Mouse (Mus musculus) stomach, postnatal 0 days (tissue): Measurements from ENCODE around the gene Scd3. TPM values are rescaled to one million over a fixed set of nuclear protein-coding genes. Genes with fewer than 3 reads are reported as not detected.
"Not testable (repeated sequence)": the region's sequence is repeated elsewhere in the genome, so short reads cannot be mapped to it uniquely, and the experiment has no call there.

ENCODE experiments used
- ATAC-seq: fragments of 200-750 bp; cut with Nextera tagmentation; 2 replicates; pipeline ENCODE4 v1.8.0; 2017; ENCODE audit not compliant: low FRiP score, low TSS enrichment
- DNase-seq: peaks from one replicate; pipeline ENCODE4 v3.0.0-alpha.2; 2016; ENCODE audit warnings: low spot score
- H3K27ac ChIP-seq: fragments of 300-500 bp; sonication (generic); replicated peaks from 2 replicates; pipeline ENCODE4 v1.5.1; 2014; ENCODE audit warnings: mild to moderate bottlenecking, control low read depth
- H3K27me3 ChIP-seq: fragments of 300-500 bp; sonication (generic); 2 replicates; pipeline ENCODE4 v1.6.1; 2014; ENCODE audit warnings: low read length; ENCODE audit not compliant: control insufficient read depth, insufficient read depth
- H3K36me3 ChIP-seq: fragments of 300-500 bp; sonication (generic); 2 replicates; pipeline ENCODE4 v1.6.1; 2014; ENCODE audit warnings: low read length, mixed read lengths; ENCODE audit not compliant: control insufficient read depth, insufficient read depth
- H3K4me1 ChIP-seq: fragments of 300-500 bp; sonication (generic); replicated peaks from 2 replicates; pipeline ENCODE4 v1.6.1; 2014; ENCODE audit warnings: antibody characterized with exemption; ENCODE audit not compliant: control insufficient read depth, insufficient read depth
- H3K4me2 ChIP-seq: fragments of 300-500 bp; sonication (generic); replicated peaks from 2 replicates; pipeline ENCODE4 v1.6.1; 2014; ENCODE audit warnings: low read depth, mild to moderate bottlenecking, control low read depth, moderate library complexity
- H3K4me3 ChIP-seq: fragments of 300-500 bp; sonication (generic); 2 replicates; pipeline ENCODE4 v1.5.1; 2014; ENCODE audit warnings: low read depth, low read length, control low read depth
- H3K9ac ChIP-seq: fragments of 300-500 bp; sonication (generic); 2 replicates; pipeline ENCODE4 v1.6.1; 2014; ENCODE audit warnings: mild to moderate bottlenecking, low read length, control low read depth, mixed read lengths
- H3K9me3 ChIP-seq: fragments of 300-500 bp; sonication (generic); 2 replicates; pipeline ENCODE4 v1.6.1; 2016; ENCODE audit warnings: low read length; ENCODE audit not compliant: control insufficient read depth
- CTCF ChIP-seq: IDR thresholded peaks from 2 replicates; pipeline ENCODE4 v1.5.1; 2016; ENCODE audit warnings: antibody characterized with exemption, low read depth, mild to moderate bottlenecking, moderate library complexity
- EP300 ChIP-seq: optimal IDR thresholded peaks from 2 replicates; pipeline ENCODE3; 2016; ENCODE audit warnings: antibody characterized with exemption
- WGBS: fragments of 180-500 bp; shearing (Covaris S2); extraction: QIAGEN DNeasy Blood & Tissue Kit; methylation state at CpG from one replicate; pipeline ENCODE4 v1.1.7; 2014; 5-methylcytosine and 5-hydroxymethylcytosine counted together
- polyA plus RNA-seq: library from polyadenylated mRNA; unstranded; fragments of >200 nt; fragmentation: Nextera tagmentation; extraction: Ambion mirVana; gene quantifications from 2 replicates; pipeline ENCODE4 v1.2.1, GENCODE M21; 2015

Gene Scd3
- polyA plus RNA-seq, 1 experiment from 2014 or later: 0.05 TPM

GRCm38 (mm10) chr19:44248854-44249351 lies 45.8 kb downstream of the Scd3 start:
- Histone ChIP-seq H3K27me3 (no peaks in the 10 kb centered on the region), H3K4me2 (peak overlapping the region; percentile 50), H3K9me3 (no peaks in the 10 kb centered on the region), H3K4me3 (no peak overlapping the region), H3K36me3 (no peaks in the 10 kb centered on the region), H3K27ac (peak overlapping the region; percentile 70), H3K9ac (no peak overlapping the region), H3K4me1 (no peaks in the 10 kb centered on the region; the same call in 1 of the 2 replicates)
- no peak for ATAC-seq
- DNase-seq: no peak
- no peak for TF ChIP-seq CTCF
- TF ChIP-seq EP300: no peak
- WGBS: 54% methylated on average over 11 of the region's 11 CpGs

DNA sequence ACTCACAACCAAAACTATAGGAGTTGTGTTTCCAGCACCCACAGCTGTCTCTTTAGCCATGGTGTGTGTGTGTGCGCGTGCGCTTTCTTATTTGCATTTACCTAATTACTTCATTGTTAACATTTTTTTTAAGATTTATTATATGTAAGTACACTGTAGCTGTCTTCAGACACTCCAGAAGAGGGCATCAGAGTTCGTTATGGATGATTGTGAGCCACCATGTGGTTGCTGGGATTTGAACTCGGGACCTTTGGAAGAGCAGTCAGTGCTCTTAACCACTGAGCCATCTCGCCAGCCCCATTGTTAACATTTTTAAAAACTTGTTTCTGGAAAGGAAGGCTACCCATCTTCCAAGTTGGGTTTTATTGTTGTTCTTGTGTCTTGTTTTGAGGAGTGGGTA lies 48.1 kb downstream of the Scd3 start:
- not testable (repeated sequence) for H3K9me3 ChIP-seq, H3K27me3 ChIP-seq, H3K27ac ChIP-seq, H3K4me3 ChIP-seq, H3K4me2 ChIP-seq, H3K36me3 ChIP-seq, H3K9ac ChIP-seq, ATAC-seq, DNase-seq, H3K4me1 ChIP-seq
- 91% methylated on average over 6 of the region's 6 CpGs for WGBS

GRCm38 (mm10) chr19:44251936-44252558 lies 49.0 kb downstream of the Scd3 start:
- ATAC-seq (no peak), DNase-seq (no peak)
- Histone ChIP-seq H3K4me1 (no peaks in the 10 kb centered on the region; the same call in 1 of the 2 replicates), H3K4me2 (no peak overlapping the region), H3K4me3 (no peak overlapping the region), H3K9ac (no peak overlapping the region), H3K27me3 (no peaks in the 10 kb centered on the region), H3K27ac (no peak overlapping the region), H3K9me3 (no peaks in the 10 kb centered on the region), H3K36me3 (no peaks in the 10 kb centered on the region)
- WGBS: 68% methylated on average over 12 of the region's 12 CpGs
- TF ChIP-seq CTCF: no peak
- TF ChIP-seq EP300: no peak

DNA sequence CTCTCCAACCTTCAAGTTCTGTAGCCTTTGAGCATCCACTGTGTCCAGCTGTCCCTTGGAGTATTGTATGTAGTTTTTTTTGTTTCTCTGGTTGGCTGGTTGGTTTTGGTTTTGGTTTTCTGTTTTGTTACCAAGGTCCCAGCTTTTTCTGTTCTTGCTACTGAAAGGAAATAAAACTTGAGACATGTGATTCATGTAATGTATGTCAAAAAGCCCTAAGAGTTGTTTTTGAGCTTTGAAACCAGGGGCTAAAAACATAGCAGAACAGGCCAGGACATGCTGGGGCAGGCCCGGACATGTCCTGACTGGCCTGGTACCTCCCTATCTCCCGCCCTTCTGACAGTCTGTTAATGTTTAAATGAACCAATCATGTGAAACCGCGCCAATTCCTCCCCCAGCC lies 51.0 kb downstream of the Scd3 start:
- H3K4me3 ChIP-seq, H3K36me3 ChIP-seq, DNase-seq, H3K9me3 ChIP-seq, H3K9ac ChIP-seq, ATAC-seq, H3K4me1 ChIP-seq, H3K27me3 ChIP-seq, H3K27ac ChIP-seq, H3K4me2 ChIP-seq: not testable (repeated sequence)
- 96% methylated on average over 2 of the region's 4 CpGs for WGBS

- no peak overlapping the region for H3K27ac ChIP-seq
- WGBS: 69% methylated on average over 13 of the region's 13 CpGs
- ATAC-seq: no peak
Observed at GRCm38 (mm10) chr19:44257377-44257966, 54.4 kb downstream of the Scd3 start.

DNA sequence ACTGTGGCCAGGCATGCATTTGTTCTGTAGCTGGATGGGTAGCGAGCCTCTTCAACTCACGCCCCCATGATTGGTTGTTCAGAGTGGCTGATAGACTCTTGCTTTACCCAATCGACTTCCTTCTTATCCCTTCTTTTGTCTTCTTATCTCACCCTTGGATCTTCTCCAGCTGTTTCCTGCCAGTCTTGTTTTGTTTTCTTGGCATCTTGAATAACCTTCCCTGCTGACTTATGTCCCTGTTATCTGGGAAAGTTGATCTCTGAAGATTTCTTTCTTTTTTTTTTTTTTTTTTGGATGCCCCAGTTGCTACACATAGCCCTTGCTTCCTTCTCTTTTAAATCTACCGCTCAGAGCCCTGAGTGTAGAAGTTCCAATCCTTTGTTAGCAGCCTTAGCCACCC lies 56.4 kb downstream of the Scd3 start:
- TF ChIP-seq CTCF (no peak), EP300 (no peak)
- DNase-seq (no peak), ATAC-seq (no peak)
- no peaks in the 10 kb centered on the region for H3K4me1 ChIP-seq
- 67% methylated on average over 4 of the region's 4 CpGs for WGBS
- no peaks in the 10 kb centered on the region for H3K27me3 ChIP-seq
- no peak overlapping the region for H3K4me3 ChIP-seq
- H3K36me3 ChIP-seq: no peaks in the 10 kb centered on the region
- no peaks in the 10 kb centered on the region for H3K9me3 ChIP-seq
- no peak overlapping the region for H3K4me2 ChIP-seq
- H3K9ac ChIP-seq: no peak overlapping the region
- H3K27ac ChIP-seq: no peak overlapping the region

More at GRCm38 (mm10) chr19:44257377-44257966, 54.4 kb downstream of the Scd3 start:
- no peaks in the 10 kb centered on the region for H3K9me3 ChIP-seq
- no peak overlapping the region for H3K4me2 ChIP-seq
- no peaks in the 10 kb centered on the region for H3K36me3 ChIP-seq
- H3K9ac ChIP-seq: no peak overlapping the region
- TF ChIP-seq EP300: no peak
- no peak overlapping the region for H3K4me3 ChIP-seq
- DNase-seq: no peak
- H3K4me1 ChIP-seq: no peaks in the 10 kb centered on the region
- no peaks in the 10 kb centered on the region for H3K27me3 ChIP-seq
